Mouse (Mus musculus): Measurements from ENCODE around the gene Spa17. TPM values are rescaled to one million over a fixed set of nuclear protein-coding genes. Genes with fewer than 3 reads are reported as not detected.

Spa17 gene
- polyA plus RNA-seq, 1 experiment from 2014 or later = 5.4 TPM

GRCm38 (mm10) chr9:37613911-37614280, 374 bp upstream of the Spa17 start:
- peaks cover 6% of the 10 kb centered on the region; the same call in 1 of the 2 replicates for H3K4me1 ChIP-seq
- H3K4me3 ChIP-seq = peak overlapping the region; percentile 76
- DNase-seq (ENCODE audit: low spot score) = no peak
- H3K27me3 ChIP-seq (ENCODE audit: low read depth, poor library complexity, severe bottlenecking) = peaks cover 11% of the 10 kb centered on the region; the same call in 1 of the 2 replicates
- no peaks in the 10 kb centered on the region for H3K36me3 ChIP-seq
- peak overlapping the region; percentile 50 for H3K27ac ChIP-seq
- 25% methylated on average over 6 of the region's 6 CpGs for WGBS
- H3K9me3 ChIP-seq (replicated peaks) = no peaks in the 10 kb centered on the region

DNA sequence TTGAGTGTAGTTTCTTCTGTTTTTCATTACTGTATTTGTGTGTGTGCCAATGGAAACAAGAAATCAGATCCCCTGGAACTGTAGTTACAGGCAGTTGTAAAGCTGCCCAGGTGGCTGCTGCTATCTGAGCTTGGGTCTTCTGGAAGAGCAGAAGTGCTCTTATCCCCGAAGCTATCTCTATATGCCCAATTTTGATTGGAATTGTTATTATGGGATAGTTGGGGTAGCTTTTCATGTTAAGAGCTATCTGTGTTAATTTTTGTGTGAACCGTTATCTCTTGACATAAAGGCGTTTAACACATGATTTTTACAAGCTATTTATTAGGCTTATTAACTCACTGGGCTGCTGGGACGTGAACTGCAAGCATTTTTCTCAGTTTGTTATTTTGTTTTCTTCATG, 4.0 kb downstream of the Spa17 start:
- no peaks in the 10 kb centered on the region for H3K36me3 ChIP-seq
- 0 out of 2 replicates have a peak, but pooled peaks cover 3% of the 10 kb centered on the region for H3K27me3 ChIP-seq (ENCODE audit: low read depth, poor library complexity, severe bottlenecking)
- no peaks in the 10 kb centered on the region for H3K9me3 ChIP-seq (replicated peaks)
- H3K4me3 ChIP-seq = no peak overlapping the region
- DNase-seq (ENCODE audit: low spot score) = no peak
- H3K27ac ChIP-seq = no peak overlapping the region
- peaks cover 6% of the 10 kb centered on the region; the same call in 1 of the 2 replicates for H3K4me1 ChIP-seq
- WGBS = 75% methylated on average over 4 of the region's 4 CpGs

GRCm38 (mm10) chr9:37605089-37605488, 8.4 kb downstream of the Spa17 start:
- WGBS = 96% methylated on average over 3 of the region's 3 CpGs
- H3K27ac ChIP-seq = no peak overlapping the region
- H3K9me3 ChIP-seq (replicated peaks) = no peaks in the 10 kb centered on the region

GRCm38 (mm10) chr9:37600538-37601205, 12.8 kb downstream of the Spa17 start:
- Histone ChIP-seq H3K27me3 (ENCODE audit: low read depth, poor library complexity, severe bottlenecking) (no peaks in the 10 kb centered on the region), H3K4me3 (no peak overlapping the region), H3K9me3 (replicated peaks) (no peaks in the 10 kb centered on the region), H3K4me1 (no peaks in the 10 kb centered on the region), H3K36me3 (no peaks in the 10 kb centered on the region), H3K27ac (no peak overlapping the region)
- DNase-seq (ENCODE audit: low spot score) = no peak
- WGBS = 80% methylated on average over 2 of the region's 2 CpGs

More at GRCm38 (mm10) chr9:37605089-37605488, 8.4 kb downstream of the Spa17 start:
- Histone ChIP-seq H3K36me3 (no peaks in the 10 kb centered on the region), H3K4me1 (no peaks in the 10 kb centered on the region), H3K4me3 (no peak overlapping the region), H3K27me3 (ENCODE audit: low read depth, poor library complexity, severe bottlenecking) (no peaks in the 10 kb centered on the region)
- no peak for DNase-seq (ENCODE audit: low spot score)

GRCm38 (mm10) chr9:37598637-37599036, 14.9 kb downstream of the Spa17 start:
- H3K4me3 ChIP-seq = no peak overlapping the region
- no peak for DNase-seq (ENCODE audit: low spot score)
- 88% methylated on average over 2 of the region's 2 CpGs for WGBS
- H3K4me1 ChIP-seq = no peaks in the 10 kb centered on the region
- no peak overlapping the region for H3K27ac ChIP-seq
- H3K9me3 ChIP-seq (replicated peaks) = no peaks in the 10 kb centered on the region
- H3K36me3 ChIP-seq = no peaks in the 10 kb centered on the region
- H3K27me3 ChIP-seq (ENCODE audit: low read depth, poor library complexity, severe bottlenecking) = no peaks in the 10 kb centered on the region

DNA sequence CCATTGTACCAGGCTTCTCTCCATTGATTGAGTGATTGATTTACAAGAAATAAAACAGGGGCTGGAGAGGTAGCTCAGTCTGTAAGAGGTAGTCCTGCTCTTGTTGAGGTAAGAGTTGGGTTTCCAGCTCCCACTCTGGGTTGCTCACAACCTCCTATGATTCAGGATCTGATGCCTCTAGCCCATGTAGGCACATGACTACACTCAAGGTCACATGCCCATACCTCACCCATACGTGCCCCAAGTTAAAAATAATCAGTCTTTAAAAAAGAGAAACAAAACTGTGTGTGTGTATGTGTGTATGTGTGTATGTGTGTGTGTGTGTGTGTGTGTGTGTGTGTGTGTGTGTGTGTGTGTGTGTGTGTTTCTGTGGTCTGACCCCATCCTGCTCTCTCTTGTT, 18.0 kb downstream of the Spa17 start:
- H3K4me3 ChIP-seq = no peak overlapping the region
- no peak for DNase-seq (ENCODE audit: low spot score)
- H3K9me3 ChIP-seq (replicated peaks) = no peaks in the 10 kb centered on the region
- 86% methylated on average over 1 of the region's 1 CpGs for WGBS
- H3K27me3 ChIP-seq (ENCODE audit: low read depth, poor library complexity, severe bottlenecking) = no peaks in the 10 kb centered on the region
- H3K4me1 ChIP-seq = peaks cover 4% of the 10 kb centered on the region; the same call in 1 of the 2 replicates
- H3K36me3 ChIP-seq = no peaks in the 10 kb centered on the region
- no peak overlapping the region for H3K27ac ChIP-seq

DNA sequence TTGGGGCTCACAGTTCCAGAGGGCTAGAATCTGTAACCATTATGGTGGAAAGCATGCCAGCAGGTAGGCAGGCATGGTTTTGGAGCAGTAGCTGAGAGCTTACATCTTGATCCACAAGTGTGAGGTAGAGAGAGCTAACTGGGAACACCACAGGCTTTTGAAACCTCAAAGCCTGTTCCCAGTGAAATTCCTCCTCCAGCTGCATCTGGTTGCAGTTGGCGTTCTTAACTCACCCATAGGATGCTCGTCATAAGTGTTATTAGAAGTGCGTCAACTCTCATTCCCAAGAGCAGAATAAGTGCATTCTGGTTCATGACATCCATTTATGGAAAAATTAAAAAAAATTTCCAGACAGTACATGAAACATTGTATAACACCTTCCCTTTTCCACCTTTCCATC, 19.8 kb downstream of the Spa17 start:
- Histone ChIP-seq H3K27me3 (ENCODE audit: low read depth, poor library complexity, severe bottlenecking) (no peaks in the 10 kb centered on the region), H3K9me3 (replicated peaks) (no peaks in the 10 kb centered on the region), H3K4me3 (no peak overlapping the region), H3K4me1 (peaks cover 4% of the 10 kb centered on the region; the same call in 1 of the 2 replicates), H3K36me3 (no peaks in the 10 kb centered on the region), H3K27ac (no peak overlapping the region)
- no peak for DNase-seq (ENCODE audit: low spot score)
- WGBS = 88% methylated on average over 3 of the region's 3 CpGs

DNA sequence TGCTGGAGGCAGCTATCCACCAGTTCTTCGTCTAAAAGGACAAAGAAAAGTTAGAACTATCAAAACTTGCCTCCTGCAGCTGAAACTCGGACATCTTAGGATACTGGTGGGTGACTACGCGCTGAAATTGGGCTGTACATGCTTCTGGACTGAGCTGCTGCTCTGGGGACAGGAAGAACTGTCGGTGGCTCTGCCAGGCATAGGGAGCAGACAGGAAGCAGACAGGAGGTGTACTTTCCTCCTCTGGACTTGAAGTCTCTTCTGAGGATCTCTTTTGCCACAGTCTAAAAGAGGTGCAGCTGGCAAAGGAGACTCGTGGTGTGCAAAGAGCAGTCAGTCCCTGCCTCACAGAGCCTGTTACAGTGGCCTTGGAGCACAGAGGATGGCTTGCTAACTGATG, 20.9 kb downstream of the Spa17 start:
- no peaks in the 10 kb centered on the region for H3K9me3 ChIP-seq (replicated peaks)
- peaks cover 4% of the 10 kb centered on the region; the same call in 1 of the 2 replicates for H3K4me1 ChIP-seq
- H3K4me3 ChIP-seq = no peak overlapping the region
- H3K27me3 ChIP-seq (ENCODE audit: low read depth, poor library complexity, severe bottlenecking) = no peaks in the 10 kb centered on the region
- 72% methylated on average over 6 of the region's 6 CpGs for WGBS
- H3K36me3 ChIP-seq = no peaks in the 10 kb centered on the region
- no peak overlapping the region for H3K27ac ChIP-seq
- no peak for DNase-seq (ENCODE audit: low spot score)

GRCm38 (mm10) chr9:37592025-37592424, 21.5 kb downstream of the Spa17 start:
- DNase-seq (ENCODE audit: low spot score) = no peak
- H3K4me1 ChIP-seq = peaks cover 4% of the 10 kb centered on the region; the same call in 1 of the 2 replicates
- 85% methylated on average over 2 of the region's 2 CpGs for WGBS
- no peak overlapping the region for H3K4me3 ChIP-seq
- H3K9me3 ChIP-seq (replicated peaks) = no peaks in the 10 kb centered on the region
- H3K36me3 ChIP-seq = no peaks in the 10 kb centered on the region
- no peaks in the 10 kb centered on the region for H3K27me3 ChIP-seq (ENCODE audit: low read depth, poor library complexity, severe bottlenecking)
- H3K27ac ChIP-seq = no peak overlapping the region

DNA sequence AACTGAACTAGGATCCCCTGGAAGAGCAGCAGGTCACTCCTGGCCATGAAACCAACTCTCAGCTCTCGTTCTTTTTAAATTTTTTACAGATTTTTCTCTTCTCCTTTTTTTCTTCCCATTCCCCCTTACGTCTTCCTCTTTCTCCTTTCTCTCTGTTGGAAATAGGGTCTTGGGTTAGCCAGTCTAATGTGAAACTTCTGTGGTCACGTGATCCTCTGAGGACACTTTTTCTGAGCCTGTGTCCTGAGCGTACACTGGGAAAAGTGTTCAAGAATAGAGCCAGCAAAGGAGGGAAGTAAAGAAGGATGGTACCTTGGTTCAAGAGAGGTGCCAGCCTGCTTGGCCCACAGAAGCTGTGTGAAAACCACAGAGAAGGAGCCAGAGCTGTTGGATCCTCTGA, 23.1 kb downstream of the Spa17 start:
- H3K36me3 ChIP-seq = no peaks in the 10 kb centered on the region
- WGBS = 87% methylated on average over 4 of the region's 4 CpGs
- no peak overlapping the region for H3K4me3 ChIP-seq
- peaks cover 4% of the 10 kb centered on the region; the same call in 1 of the 2 replicates for H3K4me1 ChIP-seq
- H3K27me3 ChIP-seq (ENCODE audit: low read depth, poor library complexity, severe bottlenecking) = no peaks in the 10 kb centered on the region
- no peak overlapping the region for H3K27ac ChIP-seq
- H3K9me3 ChIP-seq (replicated peaks) = no peaks in the 10 kb centered on the region
- no peak for DNase-seq (ENCODE audit: low spot score)

GRCm38 (mm10) chr9:37586718-37587117, 26.8 kb downstream of the Spa17 start:
- Histone ChIP-seq H3K4me1 (no peaks in the 10 kb centered on the region), H3K9me3 (replicated peaks) (no peaks in the 10 kb centered on the region), H3K4me3 (no peak overlapping the region), H3K27ac (no peak overlapping the region), H3K36me3 (no peaks in the 10 kb centered on the region), H3K27me3 (ENCODE audit: low read depth, poor library complexity, severe bottlenecking) (no peaks in the 10 kb centered on the region)
- no peak for DNase-seq (ENCODE audit: low spot score)
- WGBS = 86% methylated on average over 4 of the region's 4 CpGs

DNA sequence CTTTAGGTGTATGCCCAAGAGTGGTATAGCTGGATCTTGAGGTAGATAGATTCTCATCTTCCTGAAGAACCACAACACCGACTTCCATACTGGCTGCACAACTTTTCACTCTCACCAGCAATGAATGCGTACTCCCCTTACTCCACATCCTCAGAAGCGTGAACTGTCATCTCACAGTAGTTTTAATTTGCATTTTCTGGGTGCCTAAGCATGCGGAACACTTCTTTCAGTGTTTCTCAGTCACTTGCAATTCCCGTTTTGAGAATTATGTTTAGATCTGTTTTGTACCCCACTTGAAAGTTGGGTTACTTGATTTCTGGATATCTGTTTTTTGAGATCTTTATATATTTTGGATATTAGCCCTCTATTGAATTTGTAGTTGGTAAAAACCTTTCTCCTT, 29.9 kb downstream of the Spa17 start:
- H3K36me3 ChIP-seq = no peaks in the 10 kb centered on the region
- H3K9me3 ChIP-seq (replicated peaks) = no peaks in the 10 kb centered on the region
- DNase-seq (ENCODE audit: low spot score) = no peak
- no peaks in the 10 kb centered on the region for H3K4me1 ChIP-seq
- 84% methylated on average over 5 of the region's 5 CpGs for WGBS
- no peak overlapping the region for H3K4me3 ChIP-seq
- H3K27me3 ChIP-seq (ENCODE audit: low read depth, poor library complexity, severe bottlenecking) = no peaks in the 10 kb centered on the region
- no peak overlapping the region for H3K27ac ChIP-seq

- Histone ChIP-seq H3K36me3 (no peaks in the 10 kb centered on the region), H3K27ac (peak overlapping the region; percentile 65), H3K4me3 (peak overlapping the region; percentile 26), H3K4me1 (peaks cover 22% of the 10 kb centered on the region), H3K27me3 (ENCODE audit: low read depth, poor library complexity, severe bottlenecking) (no peaks in the 10 kb centered on the region), H3K9me3 (replicated peaks) (no peaks in the 10 kb centered on the region)
- 25% methylated on average over 14 of the region's 14 CpGs for WGBS
- DNase-seq (ENCODE audit: low spot score) = peak; percentile 51
Observed at GRCm38 (mm10) chr9:37576436-37576930, 37.0 kb downstream of the Spa17 start.
